Mouse (Mus musculus): ENCODE measurements around the gene Zeb2. TPM values are rescaled to one million over a fixed set of nuclear protein-coding genes. Genes with fewer than 3 reads are reported as not detected.

Zeb2 gene
- polyA plus RNA-seq, 1 experiment from 2014 or later = 84.3 TPM

- H3K36me3 ChIP-seq (ENCODE audit: control insufficient read depth, insufficient read depth, low read length) = no peaks in the 10 kb centered on the region
- H3K4me1 ChIP-seq (replicated peaks; ENCODE audit: control insufficient read depth, insufficient read depth, low read length) = peaks cover 30% of the 10 kb centered on the region
- no peak overlapping the region for H3K27ac ChIP-seq (ENCODE audit: low read length)
- H3K4me3 ChIP-seq (ENCODE audit: low read length) = no peak overlapping the region
- 65% methylated on average over 13 of the region's 13 CpGs for WGBS
- H3K27me3 ChIP-seq (ENCODE audit: control insufficient read depth, insufficient read depth, low read depth, low read length) = no peaks in the 10 kb centered on the region
- ATAC-seq (ENCODE audit: low read depth) = no peak
- H3K9me3 ChIP-seq (ENCODE audit: control insufficient read depth, low read length) = no peaks in the 10 kb centered on the region
- no peak overlapping the region for H3K4me2 ChIP-seq (ENCODE audit: low read depth, low read length)
- no peak overlapping the region for H3K9ac ChIP-seq (ENCODE audit: low read length)
These were observed 76.4 kb downstream of the Zeb2 start for GRCm38 (mm10) chr2:45040706-45041312.

- no peak overlapping the region for H3K4me3 ChIP-seq (ENCODE audit: low read length)
- H3K4me2 ChIP-seq (ENCODE audit: low read depth, low read length) = no peak overlapping the region
- no peaks in the 10 kb centered on the region for H3K9me3 ChIP-seq (ENCODE audit: control insufficient read depth, low read length)
- H3K9ac ChIP-seq (ENCODE audit: low read length) = no peak overlapping the region
- ATAC-seq (ENCODE audit: low read depth) = no peak
- H3K27me3 ChIP-seq (ENCODE audit: control insufficient read depth, insufficient read depth, low read depth, low read length) = no peaks in the 10 kb centered on the region
- no peak overlapping the region for H3K27ac ChIP-seq (ENCODE audit: low read length)
- no peaks in the 10 kb centered on the region for H3K36me3 ChIP-seq (ENCODE audit: control insufficient read depth, insufficient read depth, low read length)
- peaks cover 22% of the 10 kb centered on the region for H3K4me1 ChIP-seq (replicated peaks; ENCODE audit: control insufficient read depth, insufficient read depth, low read length)
These were observed 77.7 kb downstream of the Zeb2 start for GRCm38 (mm10) chr2:45039503-45039902.

DNA sequence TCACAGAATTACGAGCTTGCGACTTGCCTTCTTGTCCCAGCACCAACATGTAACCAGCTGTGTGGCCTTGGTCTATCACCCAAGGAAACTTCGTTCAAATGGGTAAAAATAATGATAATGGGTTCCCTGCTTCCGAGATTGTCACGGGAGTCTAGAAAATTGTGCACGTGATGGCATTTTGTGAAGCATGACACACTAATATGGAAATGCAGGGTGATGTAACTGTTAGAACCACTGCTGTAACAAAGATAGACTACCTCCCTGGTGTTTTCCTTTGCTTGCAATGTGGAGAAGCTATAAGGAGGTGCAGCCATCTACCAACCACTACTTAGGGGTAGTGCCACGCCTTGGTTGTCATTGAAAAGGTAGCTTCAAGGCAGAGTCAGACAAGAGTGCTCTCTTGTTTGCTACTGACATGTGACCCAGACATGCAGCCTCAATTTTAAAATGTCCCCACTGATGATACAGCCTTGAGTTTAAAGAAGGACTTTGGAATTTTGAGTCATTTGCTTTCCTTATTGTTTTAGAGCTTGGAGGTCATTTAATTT, 89.0 kb downstream of the Zeb2 start:
- H3K4me1 ChIP-seq (replicated peaks; ENCODE audit: control insufficient read depth, insufficient read depth, low read length) = peaks cover 13% of the 10 kb centered on the region
- H3K4me3 ChIP-seq (ENCODE audit: low read length) = no peak overlapping the region
- H3K36me3 ChIP-seq (ENCODE audit: control insufficient read depth, insufficient read depth, low read length) = no peaks in the 10 kb centered on the region
- 83% methylated on average over 7 of the region's 7 CpGs for WGBS
- no peaks in the 10 kb centered on the region for H3K27me3 ChIP-seq (ENCODE audit: control insufficient read depth, insufficient read depth, low read depth, low read length)
- no peaks in the 10 kb centered on the region for H3K9me3 ChIP-seq (ENCODE audit: control insufficient read depth, low read length)
- no peak overlapping the region for H3K27ac ChIP-seq (ENCODE audit: low read length)
- no peak overlapping the region for H3K4me2 ChIP-seq (ENCODE audit: low read depth, low read length)
- ATAC-seq (ENCODE audit: low read depth) = no peak
- H3K9ac ChIP-seq (ENCODE audit: low read length) = no peak overlapping the region

DNA sequence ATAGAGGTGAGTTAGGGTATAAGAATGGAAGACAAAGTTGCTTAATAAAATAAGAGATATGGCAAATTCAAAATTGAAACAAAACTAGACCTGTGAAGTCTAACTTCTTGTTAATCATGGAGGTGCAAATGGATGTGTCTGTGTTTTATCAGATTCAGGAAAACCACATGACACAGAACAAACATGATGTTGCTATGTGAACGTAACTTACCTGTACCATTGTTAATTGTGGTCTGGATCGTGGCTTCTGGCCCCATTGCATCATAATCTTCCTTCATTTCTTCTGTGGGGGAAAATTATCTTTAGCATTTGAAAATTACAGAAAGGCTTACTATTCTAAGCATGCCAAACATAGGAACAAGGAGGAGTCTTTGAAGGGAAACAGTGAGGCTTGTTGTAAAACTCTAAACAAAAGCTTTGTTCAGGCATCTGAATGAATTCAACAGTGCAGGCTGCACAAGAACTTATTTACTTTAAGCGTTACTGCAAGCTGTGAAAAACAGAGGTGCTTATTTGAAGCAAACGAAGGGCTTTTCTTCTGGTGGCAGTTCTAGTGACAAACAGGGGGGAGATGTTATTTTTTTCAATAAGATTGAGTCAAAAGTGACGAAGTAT, 99.9 kb downstream of the Zeb2 start:
- Histone ChIP-seq H3K36me3 (ENCODE audit: control insufficient read depth, insufficient read depth, low read length) (peaks cover 12% of the 10 kb centered on the region; the same call in 1 of the 2 replicates), H3K4me1 (replicated peaks; ENCODE audit: control insufficient read depth, insufficient read depth, low read length) (peaks cover 13% of the 10 kb centered on the region), H3K9ac (ENCODE audit: low read length) (no peak overlapping the region), H3K27me3 (ENCODE audit: control insufficient read depth, insufficient read depth, low read depth, low read length) (no peaks in the 10 kb centered on the region), H3K27ac (ENCODE audit: low read length) (no peak overlapping the region), H3K4me2 (ENCODE audit: low read depth, low read length) (no peak overlapping the region), H3K9me3 (ENCODE audit: control insufficient read depth, low read length) (no peaks in the 10 kb centered on the region), H3K4me3 (ENCODE audit: low read length) (no peak overlapping the region)
- WGBS = 69% methylated on average over 5 of the region's 5 CpGs
- no peak for ATAC-seq (ENCODE audit: low read depth)

DNA sequence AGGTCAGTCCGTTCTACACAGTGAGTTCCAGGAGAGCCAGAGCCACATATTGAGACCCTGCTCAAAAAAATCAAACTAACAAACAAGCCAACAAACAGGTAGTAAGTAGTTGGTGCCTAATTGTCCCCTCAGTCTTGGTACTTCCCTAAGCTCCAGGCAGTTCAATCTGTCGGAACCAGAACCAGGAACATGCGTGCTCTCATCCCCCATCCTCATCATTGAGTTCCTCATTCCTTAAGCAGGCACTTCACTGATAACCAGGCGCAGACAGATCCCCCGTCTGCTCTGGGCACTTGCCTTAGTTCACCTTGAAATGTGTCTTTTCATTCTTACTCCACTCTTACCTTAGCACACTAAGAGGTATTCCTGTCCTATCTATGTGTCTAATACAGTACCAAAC, 103.9 kb downstream of the Zeb2 start:
- H3K27me3 ChIP-seq (ENCODE audit: control insufficient read depth, insufficient read depth, low read depth, low read length) = no peaks in the 10 kb centered on the region
- H3K4me1 ChIP-seq (replicated peaks; ENCODE audit: control insufficient read depth, insufficient read depth, low read length) = no peaks in the 10 kb centered on the region
- ATAC-seq (ENCODE audit: low read depth) = no peak
- WGBS = 61% methylated on average over 5 of the region's 5 CpGs
- H3K9ac ChIP-seq (ENCODE audit: low read length) = no peak overlapping the region
- peaks cover 16% of the 10 kb centered on the region; the same call in 1 of the 2 replicates for H3K36me3 ChIP-seq (ENCODE audit: control insufficient read depth, insufficient read depth, low read length)
- H3K4me3 ChIP-seq (ENCODE audit: low read length) = no peak overlapping the region
- H3K4me2 ChIP-seq (ENCODE audit: low read depth, low read length) = no peak overlapping the region
- H3K9me3 ChIP-seq (ENCODE audit: control insufficient read depth, low read length) = no peaks in the 10 kb centered on the region
- H3K27ac ChIP-seq (ENCODE audit: low read length) = no peak overlapping the region

GRCm38 (mm10) chr2:45012676-45013075, 104.5 kb downstream of the Zeb2 start:
- Histone ChIP-seq H3K9me3 (ENCODE audit: control insufficient read depth, low read length) (no peaks in the 10 kb centered on the region), H3K27ac (ENCODE audit: low read length) (no peak overlapping the region), H3K9ac (ENCODE audit: low read length) (no peak overlapping the region), H3K4me1 (replicated peaks; ENCODE audit: control insufficient read depth, insufficient read depth, low read length) (no peaks in the 10 kb centered on the region), H3K36me3 (ENCODE audit: control insufficient read depth, insufficient read depth, low read length) (peaks cover 16% of the 10 kb centered on the region; the same call in 1 of the 2 replicates), H3K4me3 (ENCODE audit: low read length) (no peak overlapping the region), H3K27me3 (ENCODE audit: control insufficient read depth, insufficient read depth, low read depth, low read length) (no peaks in the 10 kb centered on the region), H3K4me2 (ENCODE audit: low read depth, low read length) (no peak overlapping the region)
- ATAC-seq (ENCODE audit: low read depth) = no peak
- 90% methylated on average over 3 of the region's 3 CpGs for WGBS

GRCm38 (mm10) chr2:45010701-45011100, 106.5 kb downstream of the Zeb2 start:
- H3K4me2 ChIP-seq (ENCODE audit: low read depth, low read length) = no peak overlapping the region
- no peaks in the 10 kb centered on the region for H3K4me1 ChIP-seq (replicated peaks; ENCODE audit: control insufficient read depth, insufficient read depth, low read length)
- no peak overlapping the region for H3K9ac ChIP-seq (ENCODE audit: low read length)
- H3K36me3 ChIP-seq (ENCODE audit: control insufficient read depth, insufficient read depth, low read length) = peaks cover 10% of the 10 kb centered on the region; the same call in 1 of the 2 replicates
- H3K27ac ChIP-seq (ENCODE audit: low read length) = no peak overlapping the region
- H3K9me3 ChIP-seq (ENCODE audit: control insufficient read depth, low read length) = no peaks in the 10 kb centered on the region
- ATAC-seq (ENCODE audit: low read depth) = no peak
- H3K4me3 ChIP-seq (ENCODE audit: low read length) = no peak overlapping the region
- 91% methylated on average over 1 of the region's 1 CpGs for WGBS
- no peaks in the 10 kb centered on the region for H3K27me3 ChIP-seq (ENCODE audit: control insufficient read depth, insufficient read depth, low read depth, low read length)

- WGBS = 25% methylated on average over 6 of the region's 6 CpGs
- Histone ChIP-seq H3K4me3 (ENCODE audit: low read length) (no peak overlapping the region), H3K36me3 (ENCODE audit: control insufficient read depth, insufficient read depth, low read length) (peaks cover 27% of the 10 kb centered on the region), H3K4me2 (ENCODE audit: low read depth, low read length) (no peak overlapping the region), H3K27me3 (ENCODE audit: control insufficient read depth, insufficient read depth, low read depth, low read length) (no peaks in the 10 kb centered on the region), H3K9me3 (ENCODE audit: control insufficient read depth, low read length) (no peaks in the 10 kb centered on the region), H3K9ac (ENCODE audit: low read length) (no peak overlapping the region), H3K4me1 (replicated peaks; ENCODE audit: control insufficient read depth, insufficient read depth, low read length) (peaks cover 10% of the 10 kb centered on the region; the same call in 1 of the 2 replicates), H3K27ac (ENCODE audit: low read length) (peak overlapping the region; percentile 30)
- peak; percentile 75 for ATAC-seq (ENCODE audit: low read depth)
These were observed 117.3 kb downstream of the Zeb2 start for GRCm38 (mm10) chr2:44999906-45000305.

GRCm38 (mm10) chr2:44998710-44999109, 118.5 kb downstream of the Zeb2 start:
- Histone ChIP-seq H3K36me3 (ENCODE audit: control insufficient read depth, insufficient read depth, low read length) (peaks cover 31% of the 10 kb centered on the region), H3K9me3 (ENCODE audit: control insufficient read depth, low read length) (no peaks in the 10 kb centered on the region), H3K27ac (ENCODE audit: low read length) (peak overlapping the region; percentile 33; the same call in 1 of the 2 replicates), H3K4me2 (ENCODE audit: low read depth, low read length) (no peak overlapping the region), H3K27me3 (ENCODE audit: control insufficient read depth, insufficient read depth, low read depth, low read length) (no peaks in the 10 kb centered on the region), H3K4me3 (ENCODE audit: low read length) (no peak overlapping the region), H3K9ac (ENCODE audit: low read length) (no peak overlapping the region), H3K4me1 (replicated peaks; ENCODE audit: control insufficient read depth, insufficient read depth, low read length) (peaks cover 10% of the 10 kb centered on the region; the same call in 1 of the 2 replicates)
- WGBS = 70% methylated on average over 5 of the region's 5 CpGs
- ATAC-seq (ENCODE audit: low read depth) = peak; percentile 32; the same call in 1 of the 2 replicates
